Mouse (Mus musculus): ENCODE results near the gene Ppp1r26. TPM values are rescaled to one million over a fixed set of nuclear protein-coding genes. Genes with fewer than 3 reads are reported as not detected.

Gene Ppp1r26
- polyA plus RNA-seq, 1 experiment from 2014 or later = 4.4 TPM

DNA sequence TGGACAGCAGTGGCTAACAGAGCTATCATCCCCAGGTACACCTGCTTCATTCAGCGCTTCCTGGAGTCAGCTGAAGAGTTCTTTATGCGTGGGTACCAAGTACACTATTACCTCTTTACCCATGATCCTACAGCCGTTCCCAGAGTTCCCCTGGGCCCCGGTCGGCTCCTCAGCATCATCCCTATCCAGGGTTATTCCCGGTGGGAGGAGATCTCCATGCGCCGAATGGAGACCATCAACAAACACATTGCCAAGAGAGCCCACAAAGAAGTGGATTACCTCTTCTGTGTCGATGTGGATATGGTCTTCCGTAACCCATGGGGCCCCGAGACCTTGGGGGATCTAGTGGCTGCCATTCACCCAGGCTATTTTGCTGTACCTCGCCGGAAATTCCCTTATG is 58.1 kb downstream of the Ppp1r26 start:
- Histone ChIP-seq H3K9me3 (no peaks in the 10 kb centered on the region), H3K4me3 (replicated peaks) (no peak overlapping the region), H3K4me1 (no peaks in the 10 kb centered on the region), H3K27me3 (replicated peaks) (no peaks in the 10 kb centered on the region), H3K36me3 (no peaks in the 10 kb centered on the region), H3K27ac (no peak overlapping the region), H3K9ac (no peak overlapping the region), H3K4me2 (no peak overlapping the region)
- no peak for ATAC-seq (ENCODE audit: insufficient read depth, low FRiP score, low read depth)
- WGBS = 91% methylated on average over 13 of the region's 13 CpGs

Other genes starting within 250 kb of the Ppp1r26 start
- gene 1700007K13Rik, start 19.5 kb downstream of the Ppp1r26 start, polyA plus RNA-seq (2015; fragmentation: Nextera tagmentation; extraction: Ambion mirVana) = 0.72 and 0.85 TPM in 2 replicates
- 51.8 and 54.6 TPM in 2 replicates for gene Mrps2, start 21.3 kb downstream of the Ppp1r26 start, polyA plus RNA-seq (2015; fragmentation: Nextera tagmentation; extraction: Ambion mirVana)
- 2.7 and 3.2 TPM in 2 replicates for gene Gbgt1, start 50.1 kb downstream of the Ppp1r26 start, polyA plus RNA-seq (2015; fragmentation: Nextera tagmentation; extraction: Ambion mirVana)
- 8.5 and 8.8 TPM in 2 replicates for gene Gm10134, start 59.3 kb downstream of the Ppp1r26 start, polyA plus RNA-seq (2015; fragmentation: Nextera tagmentation; extraction: Ambion mirVana)
- gene Ralgds, start 66.3 kb downstream of the Ppp1r26 start, polyA plus RNA-seq (2015; fragmentation: Nextera tagmentation; extraction: Ambion mirVana) = 27.5 and 30.9 TPM in 2 replicates
- gene Cel, start 116.6 kb downstream of the Ppp1r26 start, polyA plus RNA-seq (2015; fragmentation: Nextera tagmentation; extraction: Ambion mirVana) = 412 and 563 TPM in 2 replicates
- gene Gtf3c5, start 137.0 kb downstream of the Ppp1r26 start, polyA plus RNA-seq (2015; fragmentation: Nextera tagmentation; extraction: Ambion mirVana) = 33.6 and 41.8 TPM in 2 replicates
- gene Gfi1b, start 175.2 kb downstream of the Ppp1r26 start, polyA plus RNA-seq (2015; fragmentation: Nextera tagmentation; extraction: Ambion mirVana) = 3.1 and 6.9 TPM in 2 replicates
- gene Tsc1, start 194.4 kb downstream of the Ppp1r26 start, polyA plus RNA-seq (2015; fragmentation: Nextera tagmentation; extraction: Ambion mirVana) = 18.7 and 18.9 TPM in 2 replicates